7 mouse cellular contexts compared by ENCODE assay signal in the genomic region with DNA sequence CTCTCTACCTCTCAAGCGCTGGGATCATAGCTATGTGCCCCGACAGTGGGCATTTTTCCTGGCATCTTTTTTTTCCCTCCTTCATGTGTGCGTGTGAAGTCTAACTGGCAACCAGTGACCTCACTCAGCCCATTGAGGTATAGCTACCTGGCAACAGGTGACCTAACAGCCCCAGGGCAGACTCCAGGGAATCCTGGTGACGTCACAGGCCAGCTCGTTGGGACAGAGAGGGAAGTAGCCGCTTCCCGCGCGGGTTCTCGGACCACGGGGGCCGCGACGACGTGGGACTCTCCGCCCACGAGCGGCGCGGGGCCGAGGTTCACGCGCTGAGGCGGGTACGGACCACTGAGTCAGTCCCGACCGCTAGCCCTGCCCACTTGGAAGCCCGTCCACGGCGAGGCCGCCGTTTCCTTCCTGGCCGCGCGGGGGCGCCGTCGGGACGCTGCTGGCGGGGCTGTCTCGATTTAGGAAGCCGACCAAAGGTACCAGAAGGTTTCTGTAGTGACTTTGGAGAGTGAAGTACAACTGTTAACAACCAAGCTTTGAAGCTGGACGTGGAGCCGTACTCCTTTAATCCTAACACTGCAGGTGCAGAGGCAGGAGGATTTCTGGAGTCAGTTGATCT. TPM values are rescaled to one million over a fixed set of nuclear protein-coding genes. Genes with fewer than 3 reads are reported as not detected.
DNase-seq lines count a peak whose midpoint lies in the region; ATAC-seq and TF ChIP-seq lines count a peak whose summit lies in the region.

A gene (plus strand): TSS at position 378 of the 625 bp plus-strand sequence.

- H3K9ac ChIP-seq in intestine, embryonic 15.5 days: peak within 1 kb of the TSS; percentile 37; the same call in 1 of the 2 replicates
- 0 out of 2 replicates have a peak within 1 kb of the TSS, but pooled peaks have one; percentile 24 for H3K9ac ChIP-seq in midbrain, embryonic 12.5 days (replicated peaks)

- WGBS in intestine, embryonic 15.5 days: 6% methylated on average over 44 of the region's 44 CpGs
- WGBS in limb, embryonic 10.5 days: 6% methylated on average over 44 of the region's 44 CpGs
- WGBS in midbrain, embryonic 12.5 days: 6% methylated on average over 43 of the region's 44 CpGs
- 4% methylated on average over 44 of the region's 44 CpGs for WGBS in small intestine, adult 2 months

- peak within 1 kb of the TSS; percentile 87 for H3K4me2 ChIP-seq in intestine, embryonic 15.5 days (replicated peaks)
- H3K4me2 ChIP-seq in midbrain, embryonic 12.5 days (replicated peaks): peak within 1 kb of the TSS; percentile 58

- peak; percentile 80 to 86 for DNase-seq in adrenal gland, adult 18-20 months (ENCODE audit: low spot score in 2 of 2)
- peak; percentile 68 for DNase-seq in embryo, embryonic 10.5 days (ENCODE audit: low spot score)
- DNase-seq in gastrocnemius, postnatal 36 days: peak; percentile 65 to 78
- DNase-seq in limb, embryonic 10.5 days (ENCODE audit: low spot score): peak; percentile 82

- peak within 1 kb of the TSS; percentile 49 for H3K4me3 ChIP-seq in intestine, embryonic 15.5 days (replicated peaks)
- H3K4me3 ChIP-seq in limb, embryonic 10.5 days: peak within 1 kb of the TSS; percentile 55
- peak within 1 kb of the TSS; percentile 38 for H3K4me3 ChIP-seq in midbrain, embryonic 12.5 days
- peak within 1 kb of the TSS; percentile 88 for H3K4me3 ChIP-seq in small intestine, adult 2 months (ENCODE audit: low read depth, low read length)

- peak; percentile 83 for TF ChIP-seq CTCF in small intestine, adult 2 months (IDR thresholded peaks at IDR 0.05; ENCODE audit: extremely low read depth, insufficient read length, insufficient replicate concordance, low read depth, low read length)

- H3K9me3 ChIP-seq in intestine, embryonic 15.5 days: no peaks in the 10 kb centered on the region
- no peaks in the 10 kb centered on the region for H3K9me3 ChIP-seq in limb, embryonic 10.5 days (replicated peaks)
- no peaks in the 10 kb centered on the region for H3K9me3 ChIP-seq in midbrain, embryonic 12.5 days

- no peak within 1 kb of the TSS for H3K27ac ChIP-seq in intestine, embryonic 15.5 days
- peak within 1 kb of the TSS; percentile 58 for H3K27ac ChIP-seq in limb, embryonic 10.5 days
- H3K27ac ChIP-seq in midbrain, embryonic 12.5 days (replicated peaks): no peak within 1 kb of the TSS
- H3K27ac ChIP-seq in small intestine, adult 2 months (ENCODE audit: insufficient read depth, low read depth, low read length): no peak within 1 kb of the TSS

- intact Hi-C loops in gastrocnemius, postnatal 36 days (cut with DNase I): loop anchor here (1.0 kb wide), 1 partner anchor 22 kb away; no protein-coding TSS in a partner anchor

- TF ChIP-seq POLR2A in small intestine, adult 2 months (IDR thresholded peaks at IDR 0.05; ENCODE audit: low read depth, low read length): no peak

- no peaks in the 10 kb centered on the region; the same call in 1 of the 2 replicates for H3K4me1 ChIP-seq in intestine, embryonic 15.5 days (replicated peaks)
- peaks cover 19% of the 10 kb centered on the region for H3K4me1 ChIP-seq in limb, embryonic 10.5 days
- H3K4me1 ChIP-seq in midbrain, embryonic 12.5 days: 0 out of 2 replicates have a peak, but pooled peaks cover 8% of the 10 kb centered on the region
- H3K4me1 ChIP-seq in small intestine, adult 2 months (ENCODE audit: control insufficient read depth, insufficient read depth, insufficient read length, low read length): peaks cover 2% of the 10 kb centered on the region; the same call in 1 of the 2 replicates

- no peaks in the 10 kb centered on the region; the same call in 1 of the 2 replicates for H3K27me3 ChIP-seq in intestine, embryonic 15.5 days (replicated peaks)
- H3K27me3 ChIP-seq in limb, embryonic 10.5 days (ENCODE audit: low read depth, poor library complexity, severe bottlenecking): peaks cover 32% of the 10 kb centered on the region
- H3K27me3 ChIP-seq in midbrain, embryonic 12.5 days: peaks cover 11% of the 10 kb centered on the region
- H3K27me3 ChIP-seq in small intestine, adult 2 months (ENCODE audit: control insufficient read depth, insufficient read depth, low read length): no peaks in the 10 kb centered on the region

- ATAC-seq in intestine, embryonic 15.5 days: peak; percentile 69
- ATAC-seq in midbrain, embryonic 12.5 days (ENCODE audit: low FRiP score, low read depth): no peak

- no peaks in the 10 kb centered on the region for H3K36me3 ChIP-seq in intestine, embryonic 15.5 days
- H3K36me3 ChIP-seq in limb, embryonic 10.5 days: no peaks in the 10 kb centered on the region
- no peaks in the 10 kb centered on the region for H3K36me3 ChIP-seq in midbrain, embryonic 12.5 days
- no peaks in the 10 kb centered on the region for H3K36me3 ChIP-seq in small intestine, adult 2 months (ENCODE audit: control insufficient read depth, insufficient read depth, low read length)

RNA-seq across cellular contexts. Expression of the gene that starts here (rescaled TPM):
- under 1 TPM in 1 of 2 experiments, not detected in 1; 0.19 TPM for total RNA-seq in adrenal gland, adult 18-20 months (2021)
- total RNA-seq in gastrocnemius, postnatal 36 days (2021): not detected
- polyA plus RNA-seq in intestine, embryonic 15.5 days (2015; fragmentation: Nextera tagmentation; extraction: Ambion mirVana): not detected in 2 replicates
- polyA plus RNA-seq in limb, embryonic 10.5 days (2016; fragmentation: Nextera tagmentation; extraction: Ambion mirVana): not detected in 2 replicates
- not detected in 2 replicates for polyA plus RNA-seq in midbrain, embryonic 12.5 days (2016; fragmentation: Nextera tagmentation; extraction: Ambion mirVana)
- polyA plus RNA-seq in small intestine, adult 2 months (2012; rRNA removed): not detected in 2 replicates

Comparison
In these comparisons a context has a peak if more than half of its experiments do, and no peak if none do; other contexts are left out.
1. Peak in DNase-seq in adrenal gland, adult 18-20 months; RNA of the gene not detected or under 1 TPM.
2. Peak in DNase-seq in gastrocnemius, postnatal 36 days; RNA of the gene not detected or under 1 TPM.
3. Peak in ATAC-seq, H3K4me3 ChIP-seq, H3K9ac ChIP-seq and H3K4me2 ChIP-seq in intestine, embryonic 15.5 days; RNA of the gene not detected or under 1 TPM.
4. Peak in DNase-seq, H3K4me3 ChIP-seq and H3K27ac ChIP-seq in limb, embryonic 10.5 days; RNA of the gene not detected or under 1 TPM.
5. H3K4me3 ChIP-seq: peak in every context shown above with its lines; median percentile 88 in small intestine, adult 2 months; 55 in limb, embryonic 10.5 days; 49 in intestine, embryonic 15.5 days; 38 in midbrain, embryonic 12.5 days.